Mouse (Mus musculus) midbrain, postnatal 0 days (tissue): Measurements from ENCODE around the gene Hid1. TPM values are rescaled to one million over a fixed set of nuclear protein-coding genes. Genes with fewer than 3 reads are reported as not detected.

Experiments
- ATAC-seq: fragments of 200-750 bp; cut with Nextera tagmentation; 2 replicates; pipeline ENCODE4 v1.8.0; 2017; ENCODE audit warnings: moderate number of reproducible peaks, mild to moderate bottlenecking, moderate TSS enrichment, moderate library complexity; ENCODE audit not compliant: low FRiP score
- DNase-seq: peaks from one replicate; pipeline ENCODE4 v3.0.0-alpha.2; 2015; ENCODE audit warnings: low spot score
- H3K27ac ChIP-seq: fragments of 300-500 bp; sonication (generic); 2 replicates; pipeline ENCODE4 v1.5.1; 2014; ENCODE audit warnings: low read depth, mild to moderate bottlenecking, low read length, mixed read lengths
- H3K27me3 ChIP-seq: fragments of 300-500 bp; sonication (generic); 2 replicates; pipeline ENCODE4 v1.6.1; 2014; ENCODE audit warnings: low read length, control low read depth, mixed read lengths; ENCODE audit not compliant: insufficient read depth
- H3K36me3 ChIP-seq: fragments of 300-500 bp; sonication (generic); 2 replicates; pipeline ENCODE4 v1.6.1; 2014; ENCODE audit warnings: low read length, control low read depth, mixed read lengths; ENCODE audit not compliant: insufficient read depth
- H3K4me1 ChIP-seq: fragments of 300-500 bp; sonication (generic); 2 replicates; pipeline ENCODE4 v1.6.1; 2014; ENCODE audit warnings: mild to moderate bottlenecking, control low read depth, antibody characterized with exemption, low read length, mixed read lengths; ENCODE audit not compliant: insufficient read depth
- H3K4me2 ChIP-seq: fragments of 300-500 bp; sonication (generic); 2 replicates; pipeline ENCODE4 v1.6.1; 2014; ENCODE audit warnings: low read depth, mild to moderate bottlenecking, low read length, mixed read lengths; ENCODE audit not compliant: poor library complexity, severe bottlenecking
- H3K4me3 ChIP-seq: fragments of 300-500 bp; sonication (generic); 2 replicates; pipeline ENCODE4 v1.5.1; 2014; ENCODE audit warnings: low read depth, mild to moderate bottlenecking, low read length, moderate library complexity
- H3K9ac ChIP-seq: fragments of 300-500 bp; sonication (generic); replicated peaks from 2 replicates; pipeline ENCODE4 v1.6.1; 2014; ENCODE audit warnings: mild to moderate bottlenecking, low read length, moderate library complexity, mixed read lengths; ENCODE audit not compliant: poor library complexity, severe bottlenecking
- H3K9me3 ChIP-seq: fragments of 300-500 bp; sonication (generic); 2 replicates; pipeline ENCODE4 v1.6.1; 2016; ENCODE audit warnings: low read length, control low read depth
- CTCF ChIP-seq: IDR thresholded peaks from 2 replicates; pipeline ENCODE4 v1.5.1; 2016; ENCODE audit warnings: antibody characterized with exemption, mild to moderate bottlenecking
- WGBS: fragments of 180-500 bp; shearing (Covaris S2); extraction: QIAGEN DNeasy Blood & Tissue Kit; methylation state at CpG from one replicate; pipeline ENCODE4 v1.1.7; 2014; 5-methylcytosine and 5-hydroxymethylcytosine counted together
- polyA plus RNA-seq: library from polyadenylated mRNA; unstranded; fragments of >200 nt; fragmentation: Nextera tagmentation; extraction: Ambion mirVana; gene quantifications from 2 replicates; pipeline ENCODE4 v1.2.1, GENCODE M21; 2015
- total RNA-seq: library from RNA; depleted of rRNA; stranded (reverse); fragments of >200 nt; gene quantifications from 2 replicates; pipeline ENCODE4 v1.2.3, GENCODE M21; 2014

Hid1 gene
- total and polyA plus RNA-seq, 2 experiments from 2014 or later, result 65.6 to 106 TPM

GRCm38 (mm10) chr11:115329339-115329738, 38.2 kb downstream of the Hid1 start:
- Histone ChIP-seq H3K27ac (no peak overlapping the region), H3K36me3 (no peaks in the 10 kb centered on the region), H3K9ac (no peak overlapping the region), H3K9me3 (no peaks in the 10 kb centered on the region), H3K4me1 (0 out of 2 replicates have a peak, but pooled peaks cover under 1% of the 10 kb centered on the region), H3K4me3 (no peak overlapping the region), H3K27me3 (0 out of 2 replicates have a peak, but pooled peaks cover 3% of the 10 kb centered on the region), H3K4me2 (no peak overlapping the region)
- WGBS, result 70% methylated on average over 15 of the region's 15 CpGs
- DNase-seq (no peak), ATAC-seq (no peak)
- peak; percentile 4; the same call in 1 of the 2 replicates for TF ChIP-seq CTCF

GRCm38 (mm10) chr11:115326730-115327129, 40.8 kb downstream of the Hid1 start:
- DNase-seq, result no peak
- Histone ChIP-seq H3K9me3 (no peaks in the 10 kb centered on the region), H3K4me1 (no peaks in the 10 kb centered on the region), H3K36me3 (no peaks in the 10 kb centered on the region), H3K9ac (no peak overlapping the region), H3K27me3 (peaks cover 21% of the 10 kb centered on the region), H3K4me3 (no peak overlapping the region), H3K27ac (no peak overlapping the region), H3K4me2 (no peak overlapping the region)
- ATAC-seq, result no peak
- WGBS, result 77% methylated on average over 7 of the region's 7 CpGs
- TF ChIP-seq CTCF, result no peak

GRCm38 (mm10) chr11:115323354-115323753, 44.2 kb downstream of the Hid1 start:
- Histone ChIP-seq H3K27ac (no peak overlapping the region), H3K4me1 (no peaks in the 10 kb centered on the region), H3K9ac (0 out of 2 replicates have a peak overlapping the region, but pooled peaks have one; percentile 19), H3K36me3 (no peaks in the 10 kb centered on the region), H3K4me3 (0 out of 2 replicates have a peak overlapping the region, but pooled peaks have one; percentile 9), H3K9me3 (no peaks in the 10 kb centered on the region), H3K27me3 (peaks cover 51% of the 10 kb centered on the region), H3K4me2 (0 out of 2 replicates have a peak overlapping the region, but pooled peaks have one; percentile 9)
- peak; percentile 13 for DNase-seq
- ATAC-seq, result no peak
- WGBS, result 20% methylated on average over 32 of the region's 32 CpGs
- TF ChIP-seq CTCF, result no peak

GRCm38 (mm10) chr11:115321906-115322693, 45.5 kb downstream of the Hid1 start, which contains the start of gene Ush1g:
TSS of gene Ush1g (minus strand) at chr11:115322041.
- Histone ChIP-seq H3K27ac (no peak within 1 kb of the TSS), H3K27me3 (peaks cover 62% of the 10 kb centered on the region), H3K4me1 (no peaks in the 10 kb centered on the region), H3K9me3 (no peaks in the 10 kb centered on the region), H3K4me3 (peak within 1 kb of the TSS; percentile 5; the same call in 1 of the 2 replicates), H3K4me2 (peak within 1 kb of the TSS; percentile 30), H3K36me3 (no peaks in the 10 kb centered on the region), H3K9ac (no peak within 1 kb of the TSS)
- TF ChIP-seq CTCF, result peak; percentile 94
- WGBS, result 5% methylated on average over 34 of the region's 35 CpGs
- ATAC-seq (peak; percentile 39; the same call in 1 of the 2 replicates), DNase-seq (peak; percentile 74)

GRCm38 (mm10) chr11:115319704-115320383, 47.7 kb downstream of the Hid1 start:
- peaks cover 79% of the 10 kb centered on the region for H3K27me3 ChIP-seq
- ATAC-seq, result no peak
- no peak for TF ChIP-seq CTCF
- H3K4me2 ChIP-seq, result no peak overlapping the region
- H3K36me3 ChIP-seq, result no peaks in the 10 kb centered on the region
- no peak overlapping the region for H3K9ac ChIP-seq
- H3K4me1 ChIP-seq, result no peaks in the 10 kb centered on the region
- WGBS, result 8% methylated on average over 17 of the region's 18 CpGs
- no peaks in the 10 kb centered on the region for H3K9me3 ChIP-seq
- DNase-seq, result no peak
- H3K27ac ChIP-seq, result no peak overlapping the region
- H3K4me3 ChIP-seq, result no peak overlapping the region
